Mouse (Mus musculus) cortical plate, adult 2 months (tissue): ENCODE results near the gene Dph2. TPM values are rescaled to one million over a fixed set of nuclear protein-coding genes. Genes with fewer than 3 reads are reported as not detected.

Experiments
- H3K27ac ChIP-seq: fragments of 200-500 bp; 2 replicates; pipeline ENCODE4 v1.5.1; 2012; ENCODE audit warnings: low read length, control low read depth, inconsistent platforms; ENCODE audit not compliant: insufficient read depth
- H3K4me1 ChIP-seq: fragments of 200-500 bp; 2 replicates; pipeline ENCODE4 v1.6.1; 2011; ENCODE audit warnings: low read length; ENCODE audit not compliant: control insufficient read depth, insufficient read depth
- H3K4me3 ChIP-seq: fragments of 200-500 bp; 2 replicates; pipeline ENCODE4 v1.5.1; 2011; ENCODE audit warnings: mild to moderate bottlenecking, low read length, control low read depth; ENCODE audit not compliant: insufficient read depth
- CTCF ChIP-seq: fragments of 200-500 bp; IDR thresholded peaks from 2 replicates; pipeline ENCODE4 v1.5.1; 2011; ENCODE audit warnings: mild to moderate bottlenecking, control low read depth, low read length; ENCODE audit not compliant: insufficient read depth; ENCODE audit errors: extremely low read depth
- POLR2A ChIP-seq: fragments of 200-500 bp; IDR thresholded peaks from 2 replicates; pipeline ENCODE4 v1.6.1; 2011; ENCODE audit warnings: mild to moderate bottlenecking, low read length, control low read depth; ENCODE audit not compliant: insufficient read depth; ENCODE audit errors: extremely low read depth
- polyA plus RNA-seq: library from polyadenylated mRNA; depleted of rRNA; stranded (reverse); fragments of >200 nt; gene quantifications from 2 replicates; pipeline ENCODE4 v1.2.3, GENCODE M21; 2012; rRNA removed

The Dph2 gene
- polyA plus RNA-seq, 1 experiment: 13.8 TPM

GRCm38 (mm10) chr4:117849063-117849462 lies 42.8 kb downstream of the Dph2 start:
- Histone ChIP-seq H3K27ac (peak overlapping the region; percentile 63; the same call in 1 of the 2 replicates), H3K4me3 (peak overlapping the region; percentile 17), H3K4me1 (no peaks in the 10 kb centered on the region)
- TF ChIP-seq POLR2A (no peak), CTCF (no peak)

- Histone ChIP-seq H3K27ac (no peak overlapping the region), H3K4me3 (no peak overlapping the region), H3K4me1 (no peaks in the 10 kb centered on the region)
- TF ChIP-seq CTCF (no peak), POLR2A (no peak)
These were observed 44.8 kb downstream of the Dph2 start for GRCm38 (mm10) chr4:117847011-117847410.

DNA sequence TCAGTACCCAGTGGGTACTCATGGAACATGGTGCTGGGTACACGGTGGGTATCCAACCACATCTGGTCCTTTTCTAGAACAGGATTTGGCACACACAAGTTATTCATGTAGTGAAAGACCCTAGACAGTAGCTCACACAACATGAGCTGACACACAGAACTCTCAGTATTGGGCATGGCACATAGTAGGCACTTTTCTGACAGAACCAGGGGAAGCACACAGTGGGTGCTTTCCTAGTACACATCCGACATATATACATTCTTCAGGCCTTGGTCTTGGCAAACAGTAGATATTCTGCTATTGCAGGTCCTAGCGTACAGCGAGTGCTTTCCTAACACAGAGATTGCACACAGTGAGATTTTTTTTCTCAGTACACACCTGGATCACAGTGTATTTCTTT lies 45.6 kb downstream of the Dph2 start:
- no peaks in the 10 kb centered on the region for H3K4me1 ChIP-seq
- H3K4me3 ChIP-seq: no peak overlapping the region
- no peak for TF ChIP-seq CTCF
- no peak for TF ChIP-seq POLR2A
- H3K27ac ChIP-seq: no peak overlapping the region

DNA sequence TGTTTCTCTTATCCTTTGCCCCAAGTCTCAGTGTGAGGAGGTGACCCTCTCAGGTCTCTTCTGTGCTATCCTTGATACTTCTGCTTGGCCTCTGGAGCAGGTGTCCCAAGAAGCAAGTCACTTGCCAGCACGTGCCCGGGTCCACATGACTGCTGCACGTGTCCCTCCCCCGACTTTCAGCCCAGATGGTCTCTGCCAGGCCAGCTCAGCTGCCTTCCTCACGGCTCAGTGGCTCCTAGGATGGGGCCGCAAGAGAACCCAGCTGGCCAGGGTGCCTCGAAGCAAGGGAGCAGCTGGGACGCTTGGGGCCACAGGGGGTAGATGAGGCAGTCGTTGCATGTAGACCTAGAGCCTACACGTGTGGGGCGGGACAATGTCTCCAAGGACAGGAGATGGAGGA lies 46.5 kb downstream of the Dph2 start:
- no peaks in the 10 kb centered on the region for H3K4me1 ChIP-seq

GRCm38 (mm10) chr4:117844467-117844866 lies 47.4 kb downstream of the Dph2 start:
- TF ChIP-seq POLR2A: no peak
- TF ChIP-seq CTCF: no peak
- H3K4me1 ChIP-seq: no peaks in the 10 kb centered on the region
- H3K4me3 ChIP-seq: no peak overlapping the region
- H3K27ac ChIP-seq: no peak overlapping the region

More for the DNA sequence above, 46.5 kb downstream of the Dph2 start:
- H3K27ac ChIP-seq: no peak overlapping the region
- TF ChIP-seq POLR2A: no peak
- TF ChIP-seq CTCF: no peak
- no peak overlapping the region for H3K4me3 ChIP-seq

DNA sequence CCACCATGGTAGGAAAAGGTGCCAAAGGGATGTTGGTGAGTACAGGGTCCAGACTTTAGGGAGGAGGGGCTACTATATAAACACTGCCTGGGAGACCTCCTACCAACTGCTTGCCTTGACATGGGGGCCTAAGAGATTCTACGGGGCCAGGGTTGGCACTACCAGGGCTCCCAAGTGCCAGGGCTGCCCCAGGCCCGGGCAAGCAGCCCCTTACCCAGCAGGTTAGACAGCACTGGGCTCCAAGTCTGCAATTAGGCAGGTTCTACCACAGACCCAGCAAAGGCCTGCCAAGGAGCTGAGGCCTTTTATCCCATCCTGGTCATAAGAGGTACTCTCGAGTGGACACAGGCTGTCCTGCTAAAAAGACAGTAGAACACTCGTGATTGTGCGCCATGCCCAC lies 48.7 kb downstream of the Dph2 start:
- Histone ChIP-seq H3K4me1 (no peaks in the 10 kb centered on the region), H3K27ac (no peak overlapping the region), H3K4me3 (no peak overlapping the region)
- TF ChIP-seq CTCF (no peak), POLR2A (no peak)

GRCm38 (mm10) chr4:117841566-117841965 lies 50.3 kb downstream of the Dph2 start:
- Histone ChIP-seq H3K4me1 (no peaks in the 10 kb centered on the region), H3K4me3 (no peak overlapping the region), H3K27ac (no peak overlapping the region)
- no peak for TF ChIP-seq CTCF
- no peak for TF ChIP-seq POLR2A

GRCm38 (mm10) chr4:117840821-117841220 lies 51.0 kb downstream of the Dph2 start:
- Histone ChIP-seq H3K4me1 (no peaks in the 10 kb centered on the region), H3K27ac (no peak overlapping the region), H3K4me3 (no peak overlapping the region)
- TF ChIP-seq POLR2A: no peak
- TF ChIP-seq CTCF: no peak

DNA sequence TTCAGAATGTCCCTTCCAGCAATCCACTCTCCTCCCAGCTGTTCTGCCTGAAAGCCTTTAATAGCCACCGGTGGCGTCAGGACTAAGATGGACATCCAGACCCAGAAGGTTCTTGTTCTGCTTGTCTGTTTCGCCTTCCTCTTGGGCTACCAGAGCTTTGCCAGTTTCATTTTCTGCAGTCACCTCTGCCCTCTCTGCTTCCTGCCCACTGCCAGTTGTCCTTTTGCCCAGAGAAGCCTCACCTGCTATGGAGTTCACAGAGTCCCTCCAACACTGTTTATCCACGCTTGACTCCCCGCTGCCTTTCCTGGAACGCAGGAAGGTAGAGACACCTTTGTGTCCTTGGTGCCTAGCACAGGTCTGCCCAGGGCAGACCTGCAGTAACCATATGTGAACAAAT lies 52.5 kb downstream of the Dph2 start:
- TF ChIP-seq POLR2A: no peak
- no peak for TF ChIP-seq CTCF
- no peaks in the 10 kb centered on the region for H3K4me1 ChIP-seq
- no peak overlapping the region for H3K27ac ChIP-seq
- H3K4me3 ChIP-seq: no peak overlapping the region

Other genes starting within 250 kb of the Dph2 start
- 48.0 and 49.6 TPM in 2 replicates for gene Dmap1, start 209.8 kb downstream of the Dph2 start, polyA plus RNA-seq
- gene Gm12845, start 167.6 kb downstream of the Dph2 start, polyA plus RNA-seq: not detected in 2 replicates
- not detected in 2 replicates for gene Klf17, start 126.4 kb downstream of the Dph2 start, polyA plus RNA-seq
- 50.6 and 56.0 TPM in 2 replicates for gene Slc6a9, start 57.5 kb downstream of the Dph2 start, polyA plus RNA-seq
- 1.4 and 2.1 TPM in 2 replicates for gene Ccdc24, start 19.5 kb downstream of the Dph2 start, polyA plus RNA-seq
- gene B4galt2, start 8.5 kb downstream of the Dph2 start, polyA plus RNA-seq: 119 and 122 TPM in 2 replicates
- 800 and 801 TPM in 2 replicates for gene Atp6v0b, start 4.7 kb downstream of the Dph2 start, polyA plus RNA-seq
- 124 and 127 TPM in 2 replicates for gene Ipo13, start 23.0 kb upstream of the Dph2 start, polyA plus RNA-seq
- gene Artn, start 37.7 kb upstream of the Dph2 start, polyA plus RNA-seq: 0.65 and 0.78 TPM in 2 replicates
- 52.3 and 55.8 TPM in 2 replicates for gene St3gal3, start 242.9 kb upstream of the Dph2 start, polyA plus RNA-seq